Mouse (Mus musculus) mesoderm, embryonic 11.5 days (tissue): ENCODE measurements around the gene Gabrq.

Source experiments
- DNase-seq: peaks from one replicate; pipeline ENCODE4 v3.0.0-alpha.2; 2012; ENCODE audit warnings: low read depth, low spot score

Gene Gabrq

GRCm38 (mm10) chrX:72824776-72825588, at the start of gene Gabrq:
Gene Gabrq (plus strand): TSS chrX:72825178.
- DNase-seq: peak; percentile 21

DNA sequence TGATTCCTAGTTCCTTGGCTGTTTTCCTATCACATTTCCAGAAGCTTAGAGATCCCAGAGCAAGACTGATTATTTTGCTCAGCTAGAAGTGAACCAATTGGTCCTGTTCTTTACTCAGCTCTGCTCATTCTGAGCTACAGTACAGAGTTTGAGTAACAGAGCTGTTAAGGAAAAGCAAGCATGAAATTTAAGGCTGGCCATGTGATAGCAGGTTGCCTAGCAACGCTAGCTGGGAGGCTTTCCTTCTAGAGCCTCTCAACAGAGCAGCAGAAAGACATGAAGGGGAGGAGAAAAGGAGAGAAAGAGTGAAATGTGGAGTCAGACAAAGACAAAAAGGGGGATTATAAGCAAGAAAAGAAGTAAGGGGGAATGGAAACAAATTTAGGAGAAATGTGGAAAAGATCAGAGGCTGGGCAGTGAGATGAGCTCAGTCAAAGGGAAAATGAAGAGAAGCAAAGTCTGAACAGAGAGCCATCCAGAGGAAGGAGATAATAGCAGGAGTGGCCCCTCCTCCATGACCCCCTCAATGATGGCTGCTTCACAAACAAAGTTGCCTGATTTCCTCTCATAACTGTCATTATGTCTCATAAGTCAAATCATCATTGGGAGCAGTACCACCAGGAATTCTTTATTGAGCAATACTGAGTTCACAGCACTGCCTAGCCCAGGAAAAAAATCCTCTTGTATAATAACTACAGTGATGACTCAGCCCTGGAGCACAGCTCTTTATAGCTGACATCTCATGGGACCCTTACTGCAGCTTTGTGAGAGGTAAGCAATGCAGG, 36.0 kb upstream of the Gabrq start:
- peak; percentile 41 for DNase-seq

DNA sequence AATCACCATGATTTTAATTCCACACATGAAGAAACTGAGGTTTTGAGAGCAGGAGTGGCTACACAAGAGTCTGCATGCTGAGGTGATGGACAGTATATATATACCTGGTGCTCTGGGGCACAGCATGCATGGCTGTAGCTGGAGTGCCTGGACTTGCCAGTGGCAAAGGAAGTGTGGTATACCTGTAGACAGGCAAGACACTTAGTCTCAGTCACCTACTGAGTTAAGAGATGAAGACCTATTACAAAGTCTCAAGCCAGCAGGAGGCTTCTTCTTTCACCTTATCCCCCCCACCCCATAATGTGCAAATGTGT, 35.5 kb upstream of the Gabrq start:
- no peak for DNase-seq

- DNase-seq: peak; percentile 73
These were observed 5.4 kb upstream of the Gabrq start for GRCm38 (mm10) chrX:72819594-72819993.

- no peak for DNase-seq
These were observed 1.7 kb upstream of the Gabrq start for GRCm38 (mm10) chrX:72823310-72823709.

DNA sequence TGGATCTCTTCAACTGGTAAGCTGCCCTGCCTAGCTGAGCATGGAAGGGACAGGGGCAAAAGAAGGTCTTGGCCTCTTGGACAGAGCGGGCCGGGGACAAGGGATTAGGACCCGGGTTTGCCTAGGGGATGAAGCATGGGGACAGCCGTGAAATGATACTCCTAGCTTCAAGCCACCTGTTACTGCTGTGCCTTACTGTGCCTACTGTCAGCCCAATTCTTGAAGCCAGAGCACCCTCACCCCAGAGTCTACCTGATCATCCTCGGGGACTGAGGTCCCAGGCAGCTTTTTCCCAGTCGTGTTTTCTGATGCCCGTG, 569 bp downstream of the Gabrq start:
- no peak for DNase-seq
